Mouse (Mus musculus) C2C12 (cell line): ENCODE measurements at regions not wholly inside any gene's neighbourhood (a gene's known extent, or its start where the extent isn't known, plus 50 kb on each side); places are given as distances from the start of the nearest gene placed in this dataset.

Experiments
- CEBPB ChIP-seq: IDR thresholded peaks from one replicate; pipeline ENCODE4 v1.6.1; 2011; ENCODE audit warnings: low read depth, mild to moderate bottlenecking, control low read depth, moderate library complexity
- CTCF ChIP-seq: IDR thresholded peaks from one replicate; pipeline ENCODE4 v1.5.1; 2011; ENCODE audit not compliant: control insufficient read depth, insufficient read depth, insufficient read length
- MYOD1 ChIP-seq: IDR thresholded peaks from one replicate; pipeline ENCODE4 v1.6.1; 2011; ENCODE audit warnings: low read depth; ENCODE audit not compliant: control insufficient read depth, insufficient read length

DNA sequence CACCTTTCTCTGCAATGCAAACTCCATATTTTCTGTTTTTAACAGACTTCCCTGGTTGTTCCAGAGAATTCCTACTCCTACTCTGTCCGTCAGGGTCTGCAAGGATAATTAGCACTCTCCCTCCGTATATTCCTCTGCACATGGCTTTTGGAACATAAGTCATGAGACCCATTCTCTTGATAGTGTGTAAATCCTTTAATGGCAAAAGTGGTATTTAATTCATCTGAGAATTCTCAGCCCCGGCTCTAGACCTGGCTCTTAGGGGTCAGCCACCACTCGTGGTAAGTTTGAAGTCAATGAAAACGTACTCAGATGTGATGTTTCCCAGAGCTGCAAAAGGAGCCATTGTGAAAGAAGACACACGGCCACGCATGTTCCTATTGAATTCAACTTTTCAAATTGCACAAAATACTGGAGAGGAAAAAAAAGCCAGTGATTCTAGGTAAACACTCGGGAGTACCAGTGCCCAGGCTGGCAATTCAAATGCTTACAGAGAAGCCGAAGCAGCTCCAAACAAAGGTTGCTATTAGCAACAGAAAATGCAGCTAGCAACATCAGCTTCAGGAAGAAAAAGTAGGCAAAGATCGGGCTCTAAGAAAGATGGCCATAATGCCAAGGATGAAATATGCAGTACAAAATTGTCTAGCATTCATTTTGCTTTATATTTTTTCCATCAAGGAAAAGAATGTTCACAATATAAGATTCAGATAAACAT, 258.2 kb upstream of the Zpld1 start:
- TF ChIP-seq CTCF (no peak), CEBPB (no peak), MYOD1 (no peak)
